Mouse (Mus musculus): Measurements from ENCODE around the gene Bloc1s2.
"Not testable (repeated sequence)": the region's sequence is repeated elsewhere in the genome, so short reads cannot be mapped to it uniquely, and the experiment has no call there.

Gene Bloc1s2

DNA sequence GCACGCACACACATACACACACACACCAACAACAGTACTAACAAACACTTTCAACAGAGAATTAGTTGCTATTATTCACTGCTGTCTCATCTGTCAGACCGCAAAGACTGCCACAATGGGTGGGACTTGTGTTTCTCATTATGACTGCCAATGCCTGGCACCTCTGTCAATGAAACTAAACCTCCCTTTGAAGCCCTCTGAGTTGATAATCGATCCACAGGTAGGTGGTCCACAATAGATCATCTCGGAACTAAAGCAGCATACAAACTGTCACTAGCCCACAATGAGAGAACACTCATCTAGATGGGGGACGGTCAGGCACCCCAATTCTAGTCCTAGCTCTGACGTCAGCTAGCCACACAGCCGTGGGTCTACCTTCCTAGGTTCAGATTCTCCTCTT is 25.1 kb downstream of the Bloc1s2 start:
- no peak for DNase-seq

DNA sequence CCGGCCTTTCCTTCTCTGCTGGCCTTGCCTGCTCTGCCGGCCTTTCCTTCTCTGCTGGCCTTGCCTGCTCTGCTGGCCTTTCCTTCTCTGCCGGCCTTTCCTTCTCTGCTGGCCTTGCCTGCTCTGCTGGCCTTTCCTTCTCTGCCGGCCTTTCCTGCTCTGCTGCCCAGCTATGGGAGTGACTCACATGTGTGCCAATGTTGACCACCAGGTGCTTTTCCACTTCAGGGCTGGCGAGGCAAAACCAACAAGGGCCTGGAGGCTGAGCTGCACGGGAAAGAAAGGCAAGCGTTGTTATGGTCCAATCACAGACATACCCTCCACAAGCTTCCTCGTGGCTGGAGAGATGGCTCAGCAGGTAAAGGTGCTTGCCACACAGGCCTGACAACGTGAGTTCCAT is 25.6 kb downstream of the Bloc1s2 start:
- not testable (repeated sequence) for DNase-seq

- DNase-seq = no peak
Observed at GRCm38 (mm10) chr19:44117793-44118192, 28.5 kb downstream of the Bloc1s2 start.

DNA sequence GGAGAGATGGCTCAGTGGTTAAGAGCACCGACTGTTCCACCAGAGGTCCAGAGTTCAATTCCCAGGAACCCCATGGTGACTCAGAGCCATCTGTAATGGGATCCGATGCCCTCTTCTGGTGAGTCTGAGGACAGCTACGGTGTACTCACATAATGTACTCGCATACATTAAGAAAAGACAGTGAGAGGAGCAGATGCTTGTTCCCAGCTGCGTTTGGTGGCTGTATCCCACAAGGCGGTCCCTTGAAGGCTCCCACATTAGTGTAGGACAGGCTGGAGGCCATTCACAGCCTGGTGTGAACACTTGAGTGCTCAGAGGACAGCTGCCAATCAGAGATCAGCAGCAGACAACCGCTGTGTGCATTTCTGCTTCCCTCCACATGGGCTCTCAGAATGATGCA is 34.5 kb downstream of the Bloc1s2 start:
- no peak for DNase-seq

DNA sequence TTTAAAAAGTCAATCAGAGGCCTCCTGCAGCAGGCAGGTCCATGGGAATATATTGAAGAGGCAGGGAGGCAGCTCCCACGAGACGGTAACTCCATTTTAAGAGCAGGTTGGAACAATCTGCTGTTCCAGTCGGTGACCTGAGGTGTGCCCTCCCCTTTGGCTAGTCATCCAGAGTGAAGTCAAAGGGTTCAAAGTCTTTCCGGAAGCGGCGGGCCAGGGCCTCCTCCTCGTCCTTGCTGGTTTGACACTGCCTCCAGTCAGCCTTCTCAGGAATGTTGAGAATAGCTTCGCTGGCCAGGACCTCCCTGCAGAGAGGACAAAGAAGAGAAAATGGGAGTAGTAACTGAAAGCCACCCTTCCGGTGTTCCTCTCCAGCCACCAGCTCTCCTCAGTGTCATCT is 35.9 kb downstream of the Bloc1s2 start:
- DNase-seq = no peak

DNA sequence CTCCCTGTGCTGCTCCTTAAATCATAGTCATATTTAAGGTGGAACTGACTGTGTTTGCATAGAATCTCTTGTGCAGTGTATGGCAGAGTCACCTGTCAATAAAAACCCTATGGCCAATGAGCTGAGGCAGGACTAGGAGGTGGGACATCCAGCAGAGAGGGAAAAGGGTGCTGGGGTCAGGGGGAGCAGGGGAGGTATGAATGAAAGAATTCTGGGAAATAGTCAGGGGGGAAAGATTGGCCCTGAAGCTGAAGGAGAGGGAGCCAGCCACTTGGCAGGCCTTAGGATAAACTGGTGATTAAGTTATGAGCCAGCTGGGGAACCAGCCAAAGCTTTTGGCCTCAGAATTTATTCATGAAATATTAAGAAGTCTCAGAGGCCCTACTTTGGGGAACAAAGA is 37.2 kb downstream of the Bloc1s2 start:
- no peak for DNase-seq

DNA sequence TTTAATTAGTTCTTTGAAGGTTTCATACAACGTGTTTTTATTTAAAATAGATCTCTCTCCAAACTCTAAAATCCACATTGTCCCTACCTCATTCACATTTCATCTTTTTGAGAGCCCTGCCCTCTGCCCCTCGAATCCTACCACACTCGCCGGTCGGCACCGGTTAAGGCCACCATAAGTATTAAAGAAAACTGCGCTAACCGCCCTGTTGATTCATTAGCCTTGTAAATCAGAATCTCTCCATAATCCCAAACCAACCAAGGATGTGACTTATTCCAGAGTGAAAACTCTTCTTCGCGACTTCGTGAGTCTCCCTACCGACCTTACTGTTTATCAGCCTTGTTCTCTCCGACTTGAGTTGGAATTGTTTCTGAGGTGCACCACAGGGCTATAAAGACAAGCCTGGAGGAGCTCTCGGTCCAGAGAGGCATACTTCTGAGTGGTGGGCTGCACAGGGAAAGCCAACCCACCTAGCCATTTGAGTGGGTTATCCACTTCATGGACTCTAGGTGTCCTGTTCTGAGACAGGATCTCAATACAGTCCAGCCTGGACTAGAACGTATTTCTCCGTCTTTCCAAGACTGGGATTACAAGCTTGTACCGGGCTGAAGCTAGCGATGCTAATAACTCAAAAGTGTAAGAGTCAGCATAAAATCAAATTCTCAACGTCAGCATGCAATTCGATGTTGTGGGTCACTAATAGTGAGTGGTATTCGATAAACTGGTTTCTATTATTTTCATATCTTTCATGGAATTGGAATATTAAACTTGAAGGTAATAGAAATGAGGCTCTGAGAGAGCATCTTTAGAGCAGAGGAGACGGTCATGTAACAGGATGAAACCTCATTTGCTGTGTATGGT is 38.4 kb downstream of the Bloc1s2 start:
- DNase-seq = no peak

DNA sequence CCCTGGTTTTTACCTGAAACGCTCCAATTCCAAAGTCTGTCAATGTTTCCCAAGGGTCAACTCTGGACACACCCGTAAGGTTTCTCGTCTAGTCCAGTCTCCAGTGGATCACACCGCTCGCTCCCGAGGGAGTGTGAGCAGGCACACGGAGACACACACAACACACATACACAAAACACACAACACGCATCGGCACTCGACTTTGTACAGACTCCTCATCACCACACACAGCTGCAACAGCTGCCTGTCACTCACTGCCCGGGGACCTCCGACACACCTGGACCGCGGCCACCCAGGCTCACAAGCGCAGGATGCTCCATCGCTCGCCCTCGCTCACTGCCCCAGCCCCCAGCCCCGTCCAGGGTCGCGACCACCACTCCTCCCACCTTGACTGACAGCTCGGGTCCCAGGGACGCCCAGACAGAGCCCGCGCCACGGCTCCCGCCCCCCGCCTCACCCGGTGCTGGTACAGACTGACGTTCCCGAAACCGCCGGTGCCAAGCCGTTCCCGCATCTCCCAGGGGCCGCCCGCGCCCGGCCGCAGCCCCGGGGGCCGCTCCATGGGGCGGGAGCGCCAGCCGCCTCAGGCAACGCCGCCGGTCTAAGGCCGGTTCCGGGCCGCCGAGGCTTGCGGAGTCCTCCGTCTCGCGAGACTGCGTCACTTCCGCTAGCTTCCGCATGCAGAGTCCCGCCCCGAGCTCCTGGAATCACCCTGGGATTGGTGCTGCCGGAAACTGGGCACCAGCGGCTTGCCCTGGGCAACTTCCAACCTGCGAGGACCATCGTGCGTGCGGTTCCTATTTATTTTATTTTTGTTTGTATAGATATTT is 39.2 kb downstream of the Bloc1s2 start, which contains the start of gene Chuk:
TSS of gene Chuk (minus strand) at position 650 of the 830 bp plus-strand sequence.
- peak; percentile 97 for DNase-seq

- no peak for DNase-seq
Observed at GRCm38 (mm10) chr19:44104393-44104792, 41.9 kb downstream of the Bloc1s2 start.

DNA sequence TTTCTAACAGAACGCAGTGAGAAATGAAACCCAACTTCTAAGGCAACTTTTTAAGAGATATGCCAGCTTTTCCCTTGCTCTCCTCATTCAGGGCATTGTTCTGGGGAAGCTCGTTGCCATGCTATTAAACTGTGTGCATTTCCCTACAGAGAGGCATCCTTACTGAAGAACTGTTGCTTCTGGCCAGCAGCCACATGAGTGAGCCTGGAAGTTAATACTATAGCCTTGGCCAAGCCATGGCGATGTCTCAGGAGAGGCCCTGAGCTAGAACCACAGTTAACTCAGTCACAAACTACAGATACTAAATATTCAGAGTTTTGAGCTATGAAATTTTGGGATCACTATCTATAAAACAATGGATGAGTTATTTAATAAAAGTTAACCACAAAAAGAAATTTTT is 43.2 kb downstream of the Bloc1s2 start:
- DNase-seq = no peak

GRCm38 (mm10) chr19:44100840-44101239 is 45.4 kb downstream of the Bloc1s2 start:
- DNase-seq = no peak

All from right cerebral cortex, postnatal 14 days (tissue).